Mouse (Mus musculus) embryonic fibroblast, embryonic 13.5 days (primary cell): ENCODE data around the gene Ampd3. TPM values are rescaled to one million over a fixed set of nuclear protein-coding genes. Genes with fewer than 3 reads are reported as not detected.

Experiments used
- H3K27ac ChIP-seq: 2 replicates; pipeline ENCODE4 v1.5.1; 2012; ENCODE audit warnings: low read length, control low read depth, inconsistent platforms; ENCODE audit not compliant: insufficient read depth
- H3K4me1 ChIP-seq: 2 replicates; pipeline ENCODE4 v1.6.1; 2011; ENCODE audit warnings: low read length; ENCODE audit not compliant: control insufficient read depth, insufficient read depth
- H3K4me3 ChIP-seq: 2 replicates; pipeline ENCODE4 v1.5.1; 2011; ENCODE audit warnings: mild to moderate bottlenecking, control low read depth, low read length; ENCODE audit not compliant: insufficient read depth
- CTCF ChIP-seq: IDR thresholded peaks from 2 replicates; pipeline ENCODE4 v1.5.1; 2011; ENCODE audit warnings: mild to moderate bottlenecking, control low read depth, low read length, moderate library complexity, borderline replicate concordance; ENCODE audit not compliant: insufficient read depth
- POLR2A ChIP-seq: IDR thresholded peaks from 2 replicates; pipeline ENCODE4 v1.6.1; 2011; ENCODE audit warnings: low read depth, mild to moderate bottlenecking, control low read depth, low read length, moderate library complexity
- polyA plus RNA-seq: library from polyadenylated mRNA; stranded (reverse); fragments of >200 nt; gene quantifications from 2 replicates; pipeline ENCODE4 v1.2.4, GENCODE M21; 2011; ENCODE audit warnings: low read depth; ENCODE audit not compliant: missing spikeins, insufficient read length

Ampd3 gene
- polyA plus RNA-seq, 1 experiment = 4.6 TPM

DNA sequence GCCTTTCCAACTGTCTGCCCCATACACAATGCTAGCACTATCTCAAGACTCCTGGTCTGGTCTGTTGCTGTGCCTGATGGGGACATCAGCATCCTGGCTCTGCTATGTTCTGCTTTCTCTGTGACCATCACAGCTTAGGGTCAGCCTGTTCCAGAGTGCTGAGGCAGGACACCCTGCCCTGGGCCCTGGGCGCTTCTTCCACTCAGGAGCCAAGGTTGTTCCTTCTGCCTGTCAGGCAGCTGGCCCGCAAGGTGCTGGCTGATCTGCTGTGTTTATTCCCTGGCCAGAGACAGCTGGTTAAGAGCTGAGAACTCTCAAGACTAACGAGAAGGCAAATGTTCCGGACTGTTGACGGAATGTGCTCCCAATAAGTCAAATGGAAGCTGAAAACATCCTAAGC, 24.2 kb downstream of the Ampd3 start:
- TF ChIP-seq POLR2A = no peak
- TF ChIP-seq CTCF = no peak
- H3K27ac ChIP-seq = no peak overlapping the region
- peaks cover 18% of the 10 kb centered on the region for H3K4me1 ChIP-seq
- H3K4me3 ChIP-seq = no peak overlapping the region

DNA sequence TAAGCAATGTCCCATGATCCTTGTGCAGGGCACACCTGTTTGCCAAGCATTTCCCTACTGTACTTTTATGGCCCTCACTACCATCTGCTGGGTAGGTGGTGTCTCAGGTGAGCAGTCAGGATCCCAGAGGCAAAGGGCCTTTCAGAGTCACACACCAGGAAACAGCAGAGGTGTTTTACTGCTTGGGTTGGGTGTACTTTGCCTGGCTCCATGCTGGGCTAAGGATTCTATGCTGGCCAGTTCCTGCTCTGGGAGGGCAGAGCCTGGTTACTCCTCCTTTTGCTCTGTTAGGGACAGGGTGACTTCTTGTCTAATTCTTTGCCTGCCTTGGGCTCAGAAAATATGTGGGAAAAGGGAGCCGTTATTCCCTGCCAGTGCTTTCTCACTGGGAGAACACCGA, 24.8 kb downstream of the Ampd3 start:
- TF ChIP-seq CTCF = no peak
- TF ChIP-seq POLR2A = no peak

DNA sequence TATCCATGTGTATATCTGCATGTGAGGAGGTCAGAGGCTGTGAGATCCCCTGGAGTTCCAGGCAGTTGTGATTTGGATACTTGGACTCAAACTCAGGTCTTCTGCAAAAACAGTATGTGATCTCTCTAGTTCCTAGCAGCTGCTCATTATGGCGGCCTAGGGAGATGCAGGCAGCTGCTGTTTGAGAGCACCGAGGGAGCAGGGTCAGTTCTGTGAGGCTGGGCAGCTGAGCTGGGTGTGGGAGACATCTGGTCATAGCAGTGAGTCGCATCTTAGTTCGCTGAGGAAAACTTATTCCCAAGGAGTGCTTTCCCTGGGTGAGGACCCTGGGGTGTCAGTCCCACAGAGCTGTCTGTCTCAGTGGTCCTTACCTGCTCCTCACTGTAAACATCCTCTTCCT, 26.7 kb downstream of the Ampd3 start:
- Histone ChIP-seq H3K4me1 (peaks cover 19% of the 10 kb centered on the region), H3K27ac (no peak overlapping the region), H3K4me3 (no peak overlapping the region)
- TF ChIP-seq POLR2A (no peak), CTCF (no peak)

More for the DNA sequence above, 24.8 kb downstream of the Ampd3 start:
- no peak overlapping the region for H3K27ac ChIP-seq
- H3K4me1 ChIP-seq = peaks cover 17% of the 10 kb centered on the region
- H3K4me3 ChIP-seq = no peak overlapping the region

DNA sequence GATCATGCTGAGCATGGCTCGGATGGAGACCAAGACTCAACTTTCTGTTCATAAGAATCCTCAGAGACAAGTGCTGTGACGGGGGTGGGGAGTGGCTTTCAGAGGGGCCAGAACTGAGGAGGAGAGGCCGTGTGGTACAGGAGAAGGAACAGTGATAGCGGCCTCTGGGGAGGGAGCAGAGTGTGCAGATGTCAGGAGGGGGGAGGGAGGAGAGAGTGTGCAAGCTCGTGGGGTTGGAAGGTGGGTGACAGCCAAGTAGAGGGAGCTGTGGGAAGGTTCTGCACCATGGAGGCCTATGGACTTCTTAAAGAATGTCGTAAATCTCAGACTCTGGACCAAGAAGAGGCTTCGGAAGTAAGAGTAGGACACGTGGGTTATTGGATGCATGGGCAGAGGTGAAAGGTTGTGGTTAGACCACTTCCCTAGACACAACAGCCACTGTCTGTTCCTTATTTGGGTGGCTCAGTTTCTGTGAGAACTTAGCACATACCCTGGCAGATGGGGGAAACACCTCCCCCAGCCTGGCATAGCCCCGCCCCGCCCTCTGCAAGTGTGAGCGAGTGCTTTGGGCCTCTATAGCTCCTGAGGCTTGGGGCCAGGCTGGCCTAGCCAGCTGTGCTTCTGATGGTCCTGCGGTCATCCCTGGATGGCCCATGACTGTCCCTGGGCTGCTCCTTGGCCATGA, 28.5 kb downstream of the Ampd3 start:
- Histone ChIP-seq H3K27ac (peak overlapping the region; percentile 57; the same call in 1 of the 2 replicates), H3K4me1 (peaks cover 19% of the 10 kb centered on the region), H3K4me3 (no peak overlapping the region)
- TF ChIP-seq POLR2A (no peak), CTCF (no peak)

DNA sequence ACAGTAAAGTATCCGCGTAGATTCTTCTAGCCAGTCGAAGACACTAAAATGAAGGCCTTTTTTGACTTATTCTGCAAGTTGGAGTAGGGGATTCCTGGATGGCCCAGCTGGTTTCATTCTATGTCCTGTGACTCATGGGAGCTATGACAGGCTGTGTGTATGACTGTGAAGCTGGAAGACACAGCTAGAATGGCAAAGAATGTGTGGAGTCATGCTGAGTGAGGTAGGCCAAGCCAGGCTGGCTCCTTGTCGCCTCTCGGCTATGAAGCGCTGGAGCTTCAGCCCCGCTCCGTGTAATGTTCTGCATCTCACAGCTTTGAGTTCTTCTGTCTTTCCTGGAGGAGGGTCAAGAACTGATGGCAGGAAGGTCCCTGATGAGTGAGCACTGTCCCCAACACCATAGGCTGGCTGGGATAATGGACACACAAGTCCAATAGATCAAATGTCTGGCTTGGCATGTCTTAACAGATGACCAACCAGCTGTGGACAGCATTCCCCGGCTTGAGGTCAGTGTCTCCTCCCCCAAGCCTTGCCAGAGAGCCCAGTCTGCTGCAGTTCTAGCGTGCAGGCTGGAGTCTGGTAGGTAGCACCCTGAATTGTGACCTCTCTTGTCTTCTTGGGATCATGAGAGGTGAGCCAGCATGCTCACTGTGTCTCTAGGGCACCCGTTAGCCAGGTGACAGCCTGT, 29.9 kb downstream of the Ampd3 start:
- TF ChIP-seq CTCF = no peak
- TF ChIP-seq POLR2A = no peak
- Histone ChIP-seq H3K4me3 (no peak overlapping the region), H3K4me1 (peaks cover 19% of the 10 kb centered on the region), H3K27ac (peak overlapping the region; percentile 57)

DNA sequence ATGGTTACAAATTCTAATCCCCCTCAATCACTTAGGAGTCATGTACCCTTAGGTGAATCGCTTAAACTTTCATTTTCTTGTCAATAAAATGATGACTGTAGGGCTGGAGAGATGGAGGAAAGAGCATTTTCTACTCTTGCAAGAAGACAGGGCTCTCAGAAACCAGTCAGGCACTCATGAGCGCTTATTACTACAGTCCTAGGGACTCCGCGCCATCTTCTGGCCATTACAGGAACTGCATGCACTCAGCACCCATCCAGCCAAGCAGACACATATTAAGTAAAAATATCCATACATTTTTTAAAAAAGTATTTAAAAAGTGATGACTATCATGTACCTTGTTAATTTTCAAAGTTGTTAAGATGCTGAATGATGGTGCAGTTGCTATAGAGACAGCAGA, 33.0 kb downstream of the Ampd3 start:
- Histone ChIP-seq H3K4me3 (no peak overlapping the region), H3K4me1 (peaks cover 10% of the 10 kb centered on the region), H3K27ac (no peak overlapping the region)
- no peak for TF ChIP-seq POLR2A
- peak; percentile 84 for TF ChIP-seq CTCF

DNA sequence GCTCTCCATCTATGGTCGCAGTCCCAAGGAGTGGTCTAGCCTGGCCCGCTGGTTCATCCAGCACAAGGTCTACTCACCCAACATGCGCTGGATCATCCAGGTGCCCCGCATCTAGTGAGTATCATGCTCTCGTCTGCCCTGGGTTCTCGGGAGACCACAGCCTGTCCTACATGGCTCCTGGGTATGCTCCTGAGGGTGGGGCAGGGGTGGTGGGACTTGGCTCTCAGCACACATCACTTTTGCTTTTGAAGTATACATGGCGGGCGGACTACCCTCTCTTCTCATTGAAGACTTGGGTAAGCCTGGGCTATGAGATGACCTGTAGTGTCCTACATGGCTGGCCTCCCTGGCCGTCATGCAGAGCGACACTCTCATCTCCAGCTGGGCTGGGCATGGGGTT, 35.1 kb downstream of the Ampd3 start:
- Histone ChIP-seq H3K27ac (no peak overlapping the region), H3K4me3 (no peak overlapping the region), H3K4me1 (peaks cover 2% of the 10 kb centered on the region)
- no peak for TF ChIP-seq POLR2A
- TF ChIP-seq CTCF = no peak

DNA sequence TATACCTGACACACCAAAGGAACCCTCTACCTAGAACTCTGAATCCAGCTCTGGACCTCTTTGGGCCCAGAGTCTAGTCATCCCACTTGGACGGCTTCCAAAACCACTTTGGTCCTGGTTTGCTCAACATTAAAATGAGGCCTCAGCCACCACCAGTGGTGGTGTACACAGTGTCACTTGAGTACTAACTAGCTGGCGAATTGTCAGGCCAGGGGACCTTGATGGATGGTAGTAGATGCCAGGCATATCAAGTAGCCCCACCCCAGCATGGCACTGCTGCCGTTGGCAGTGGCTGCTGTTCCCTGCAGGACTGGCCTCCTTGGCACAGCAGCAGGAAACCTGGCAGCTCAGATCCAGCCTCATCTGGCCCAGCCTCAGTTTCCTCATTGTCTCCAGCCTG, 36.3 kb downstream of the Ampd3 start:
- TF ChIP-seq POLR2A (no peak), CTCF (no peak)
- Histone ChIP-seq H3K4me3 (no peak overlapping the region), H3K4me1 (no peaks in the 10 kb centered on the region), H3K27ac (no peak overlapping the region)

DNA sequence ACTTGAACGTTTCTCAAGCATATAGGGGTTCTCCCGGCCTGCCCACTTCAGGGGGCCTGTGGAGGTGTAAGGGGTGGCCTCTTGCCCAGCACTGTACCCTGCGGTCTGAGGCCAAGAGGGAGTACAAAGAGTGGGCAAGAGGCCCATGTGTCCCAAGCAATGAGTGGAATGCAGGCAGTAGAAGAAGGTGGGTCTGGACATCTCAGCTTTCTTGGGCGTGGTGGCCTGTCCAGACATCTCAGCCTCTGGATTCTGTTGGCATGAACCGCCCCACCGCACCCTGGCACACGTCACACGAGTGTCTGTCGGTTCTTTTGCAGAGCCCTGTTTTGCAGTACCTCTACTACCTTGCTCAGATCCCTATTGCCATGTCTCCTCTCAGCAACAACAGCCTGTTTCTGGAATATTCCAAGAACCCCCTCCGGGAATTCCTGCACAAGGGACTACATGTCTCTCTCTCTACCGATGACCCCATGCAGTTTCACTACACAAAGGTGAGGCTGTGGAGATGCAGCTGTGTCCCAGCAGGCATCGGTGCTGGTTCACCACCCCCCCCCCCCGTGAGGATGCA, 39.5 kb downstream of the Ampd3 start:
- Histone ChIP-seq H3K4me3 (no peak overlapping the region), H3K4me1 (no peaks in the 10 kb centered on the region), H3K27ac (no peak overlapping the region)
- TF ChIP-seq POLR2A = no peak
- TF ChIP-seq CTCF = no peak

DNA sequence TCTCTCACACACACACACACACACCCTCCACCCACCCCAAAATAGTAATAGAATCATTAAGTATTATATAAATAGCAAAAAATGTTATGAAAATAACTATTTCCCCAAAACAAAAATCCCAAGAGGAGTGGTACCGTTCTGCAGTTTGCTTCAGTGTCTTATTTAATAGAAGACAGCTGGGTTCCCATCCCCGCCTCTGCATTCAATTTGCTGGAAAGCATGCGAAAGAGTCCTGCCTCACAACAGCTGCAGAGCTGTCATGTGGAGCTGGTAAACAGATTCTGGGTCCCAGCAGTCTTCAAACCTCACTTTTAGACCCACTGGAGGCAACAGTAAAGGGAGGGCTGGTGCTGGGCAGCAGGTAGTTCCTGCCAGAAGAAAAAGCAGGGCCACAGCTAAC, 41.0 kb downstream of the Ampd3 start:
- H3K4me1 ChIP-seq = no peaks in the 10 kb centered on the region
- no peak for TF ChIP-seq POLR2A
- TF ChIP-seq CTCF = no peak
- no peak overlapping the region for H3K4me3 ChIP-seq
- no peak overlapping the region for H3K27ac ChIP-seq
